Mouse (Mus musculus): ENCODE results near the gene 9530003J23Rik.

GRCm38 (mm10) chr10:117286366-117286970 is 48.0 kb upstream of the 9530003J23Rik start:
- TF ChIP-seq POLR2A (IDR thresholded peaks at IDR 0.05; ENCODE audit: extremely low read depth, insufficient read depth, low read length) (no peak), CTCF (IDR thresholded peaks at IDR 0.05; ENCODE audit: low read depth, low read length) (no peak)

Measured in liver, adult 2 months (tissue).